Mouse (Mus musculus) MEL (cell line): ENCODE results near the gene Hps5. TPM values are rescaled to one million over a fixed set of nuclear protein-coding genes. Genes with fewer than 3 reads are reported as not detected.
A peak's percentile ranks its signal among the peaks of the same experiment; 100 is the strongest.

Experiments
- DNase-seq: peaks from one replicate; pipeline ENCODE4 v3.0.0; 2011; ENCODE audit warnings: low read depth, low spot score
- H3K27ac ChIP-seq: 2 replicates; pipeline ENCODE4 v1.5.1; 2012; ENCODE audit warnings: low read depth, mild to moderate bottlenecking, control low read depth, low read length, moderate library complexity; ENCODE audit not compliant: control insufficient read depth
- H3K27me3 ChIP-seq, 2 experiments: fragments of 150-350 bp in 1 of 2; sonication (generic) in 1 of 2; 2 replicates each; pipeline ENCODE4 v1.6.1; 2012; ENCODE audit warnings: low read length in 2 of 2, mild to moderate bottlenecking in 2 of 2, improper control_type of control experiment in 1 of 2, moderate library complexity in 1 of 2; ENCODE audit not compliant: insufficient read depth in 2 of 2, control insufficient read depth in 1 of 2
- H3K36me3 ChIP-seq, 2 experiments: 2 replicates each; pipeline ENCODE4 v1.6.1; 2012 to 2014; ENCODE audit warnings: low read length in 2 of 2, improper control_type of control experiment in 1 of 2, inconsistent platforms in 1 of 2, mild to moderate bottlenecking in 1 of 2; ENCODE audit not compliant: insufficient read depth in 2 of 2, control insufficient read depth in 1 of 2
- H3K4me1 ChIP-seq, 2 experiments: fragments of 150-350 bp in 1 of 2; sonication (generic) in 1 of 2; 2 replicates each; pipeline ENCODE4 v1.6.1; 2012; ENCODE audit warnings: low read length in 2 of 2, improper control_type of control experiment in 1 of 2, mild to moderate bottlenecking in 1 of 2; ENCODE audit not compliant: insufficient read depth in 2 of 2, control insufficient read depth in 1 of 2
- H3K4me3 ChIP-seq, 2 experiments: fragments of 150-350 bp in 1 of 2; sonication (generic) in 1 of 2; 2 replicates each; pipeline ENCODE4 v1.5.1; 2012; ENCODE audit warnings: low read depth in 2 of 2, low read length in 2 of 2, mild to moderate bottlenecking in 2 of 2, moderate library complexity in 2 of 2, control low read depth in 1 of 2, improper control_type of control experiment in 1 of 2; ENCODE audit not compliant: control insufficient read depth in 1 of 2, insufficient read depth in 1 of 2
- H3K79me2 ChIP-seq: 2 replicates; pipeline ENCODE4 v1.6.1; 2012; ENCODE audit warnings: mild to moderate bottlenecking, low read length, moderate library complexity; ENCODE audit not compliant: control insufficient read depth, poor library complexity, insufficient read depth
- H3K9ac ChIP-seq: 2 replicates; pipeline ENCODE4 v1.6.1; 2012; ENCODE audit warnings: low read depth, mild to moderate bottlenecking, control low read depth, low read length, moderate library complexity; ENCODE audit not compliant: control insufficient read depth, poor library complexity, severe bottlenecking
- H3K9me3 ChIP-seq: fragments of 150-350 bp; sonication (generic); replicated peaks from 2 replicates; pipeline ENCODE4 v1.6.1; 2012; ENCODE audit warnings: mild to moderate bottlenecking, low read length, improper control_type of control experiment, moderate library complexity; ENCODE audit not compliant: insufficient read depth
- CHD1 ChIP-seq: IDR thresholded peaks from 2 replicates; pipeline ENCODE4 v1.6.1; 2012; ENCODE audit warnings: low read depth, mild to moderate bottlenecking, inconsistent platforms, low read length, improper control_type of control experiment
- CTCF ChIP-seq, 3 experiments: IDR thresholded peaks in 2 of 3; conservative IDR thresholded peaks in 1 of 3; 2 replicates each; pipeline ENCODE4 v1.5.1; 2011 to 2012; ENCODE audit warnings: low read length in 3 of 3, low read depth in 2 of 3, mild to moderate bottlenecking in 2 of 3, improper control_type of control experiment in 1 of 3, inconsistent platforms in 1 of 3, mixed read lengths in 1 of 3, moderate library complexity in 1 of 3; ENCODE audit not compliant: control insufficient read depth in 1 of 3, insufficient read depth in 1 of 3, poor library complexity in 1 of 3, severe bottlenecking in 1 of 3
- MAFK ChIP-seq: IDR thresholded peaks from 2 replicates; pipeline ENCODE4 v1.6.1; 2011; ENCODE audit warnings: low read depth, mild to moderate bottlenecking, low read length, improper control_type of control experiment, borderline replicate concordance
- MYB ChIP-seq: IDR thresholded peaks from 2 replicates; pipeline ENCODE4 v1.6.1; 2011; ENCODE audit warnings: mild to moderate bottlenecking, low read depth, low read length, improper control_type of control experiment
- NELFE ChIP-seq: IDR thresholded peaks from 2 replicates; pipeline ENCODE4 v1.6.1; 2011; ENCODE audit warnings: low read depth, low read length, improper control_type of control experiment
- RAD21 ChIP-seq: IDR thresholded peaks from 2 replicates; pipeline ENCODE4 v1.6.1; 2011; ENCODE audit warnings: mild to moderate bottlenecking, low read depth, low read length, improper control_type of control experiment
- SIN3A ChIP-seq: IDR thresholded peaks from 2 replicates; pipeline ENCODE4 v1.6.1; 2012; ENCODE audit warnings: low read length, improper control_type of control experiment, inconsistent platforms
- SMC3 ChIP-seq: IDR thresholded peaks from 2 replicates; pipeline ENCODE4 v1.6.1; 2011; ENCODE audit warnings: low read depth, low read length, improper control_type of control experiment
- TBP ChIP-seq: IDR thresholded peaks from 2 replicates; pipeline ENCODE4 v1.8.0; 2011; ENCODE audit warnings: low read depth, low read length, improper control_type of control experiment
- TCF12 ChIP-seq: IDR thresholded peaks from 2 replicates; pipeline ENCODE4 v1.6.1; 2014; ENCODE audit warnings: low read depth, mild to moderate bottlenecking, inconsistent platforms, low read length, improper control_type of control experiment, moderate library complexity
- UBTF ChIP-seq: IDR thresholded peaks from 2 replicates; pipeline ENCODE4 v1.6.1; 2012; ENCODE audit warnings: low read depth, mild to moderate bottlenecking, inconsistent platforms, low read length, improper control_type of control experiment, moderate library complexity, borderline replicate concordance; ENCODE audit not compliant: insufficient read depth
- ZC3H11A ChIP-seq: IDR thresholded peaks from 2 replicates; pipeline ENCODE4 v1.6.1; 2012; ENCODE audit warnings: low read depth, mild to moderate bottlenecking, inconsistent platforms, low read length, improper control_type of control experiment
- ZMIZ1 ChIP-seq: IDR thresholded peaks from 2 replicates; pipeline ENCODE4 v1.6.1; 2012; ENCODE audit warnings: low read depth, mild to moderate bottlenecking, inconsistent platforms, low read length, improper control_type of control experiment, moderate library complexity
- polyA plus RNA-seq, 2 experiments: library from polyadenylated mRNA; stranded (reverse) in 1 of 2; unstranded in 1 of 2; fragments of >175 nt in 1 of 2; fragments of >200 nt in 1 of 2; gene quantifications; 2 replicates each; pipeline versions ENCODE4 v1.2.1 to v1.2.4; 2012; ENCODE audit warnings: low replicate concordance in 2 of 2, low read depth in 1 of 2; ENCODE audit not compliant: insufficient read length in 2 of 2, insufficient read depth in 1 of 2, missing spikeins in 1 of 2
- total RNA-seq: library from RNA; depleted of rRNA; stranded (reverse); fragments of 300-350 nt; gene quantifications from 2 replicates; pipeline ENCODE4 v1.2.3, GENCODE M21; 2012

The Hps5 gene
- total and polyA plus RNA-seq, 3 experiments, result 19.3 to 20.2 TPM; not detected in 1

DNA sequence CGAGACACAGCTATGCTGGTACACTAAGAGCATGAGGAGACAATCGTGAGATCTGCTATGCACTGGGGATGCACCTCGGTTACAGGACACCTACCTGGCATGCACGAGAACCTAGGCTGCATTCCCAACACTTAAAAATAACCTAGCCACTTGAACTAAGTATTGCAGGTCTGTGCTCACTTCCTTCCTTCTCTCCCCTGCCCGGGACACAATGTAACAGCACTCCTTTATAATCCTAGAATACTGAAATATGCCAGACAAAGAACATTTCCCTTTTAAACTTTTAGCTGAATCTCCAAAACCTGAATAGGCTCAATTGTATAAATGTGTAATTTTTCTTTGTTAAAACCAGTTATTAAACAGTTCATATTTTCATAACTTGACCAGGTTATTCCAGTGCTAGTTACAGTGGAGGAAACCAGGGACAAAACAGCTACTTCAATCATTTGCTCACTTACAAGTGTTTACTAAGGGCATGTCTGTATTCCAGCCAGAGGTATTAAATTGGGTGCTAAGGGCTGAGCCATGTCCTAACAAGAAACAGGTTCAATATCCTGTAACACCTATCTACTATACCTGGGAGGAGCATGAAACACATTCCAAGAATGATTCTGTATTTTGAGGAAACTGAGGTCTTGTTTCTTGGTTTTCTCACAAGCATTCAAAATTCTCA is 6.6 kb downstream of the Hps5 start:
- H3K9ac ChIP-seq, result no peak overlapping the region
- no peaks in the 10 kb centered on the region for H3K9me3 ChIP-seq
- TF ChIP-seq UBTF (no peak), ZMIZ1 (no peak), TCF12 (no peak), NELFE (no peak), SIN3A (no peak)
- no peak overlapping the region for H3K27ac ChIP-seq
- peaks cover 12% of the 10 kb centered on the region in 2 experiments for H3K36me3 ChIP-seq
- DNase-seq, result no peak
- H3K4me1 ChIP-seq, result peaks cover 4% of the 10 kb centered on the region in 2 experiments
- no peaks in the 10 kb centered on the region for H3K27me3 ChIP-seq
- no peak overlapping the region for H3K4me3 ChIP-seq
- H3K79me2 ChIP-seq, result peaks cover 9% of the 10 kb centered on the region

DNA sequence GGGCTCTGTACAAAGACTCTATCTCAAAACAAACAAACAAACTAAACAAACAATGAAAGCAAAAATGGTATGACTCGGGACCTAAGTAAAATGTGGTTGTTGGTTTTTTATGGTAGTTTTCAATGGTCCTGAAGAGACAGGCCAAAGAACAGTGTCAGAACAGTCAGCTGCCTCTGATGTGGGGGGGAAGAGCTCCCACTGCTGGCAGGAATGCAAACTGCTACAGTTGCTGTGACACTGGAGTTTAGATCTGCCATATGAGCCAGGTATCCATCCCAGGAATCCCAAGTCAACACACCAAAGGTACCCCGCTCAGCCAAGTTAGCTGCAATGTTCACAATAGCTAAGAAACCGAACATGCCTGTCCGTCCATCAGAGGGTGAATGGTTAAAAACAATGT is 25.2 kb downstream of the Hps5 start:
- Histone ChIP-seq H3K27me3 (no peaks in the 10 kb centered on the region), H3K9me3 (no peaks in the 10 kb centered on the region), H3K4me3 (no peak overlapping the region), H3K27ac (no peak overlapping the region), H3K36me3 (peaks cover 0 to 11% of the 10 kb centered on the region in 2 experiments; a peak in 2 of 4 replicates), H3K9ac (no peak overlapping the region), H3K79me2 (no peaks in the 10 kb centered on the region), H3K4me1 (no peaks in the 10 kb centered on the region)
- DNase-seq, result peak; percentile 70
- TF ChIP-seq MYB (no peak), SMC3 (peak; percentile 75), CTCF (IDR thresholded peaks at IDR 0.05 in 2 of 3, conservative IDR thresholded peaks at IDR 0.05 in 1 of 3; ENCODE audit: control insufficient read depth in 1 of 3, insufficient read depth in 1 of 3, low read depth in 2 of 3, low read length in 3 of 3, poor library complexity in 1 of 3, severe bottlenecking in 1 of 3) (peak; percentile 90 to 100 (median 91)), ZC3H11A (peak; percentile 63), RAD21 (peak; percentile 80), CHD1 (no peak)

DNA sequence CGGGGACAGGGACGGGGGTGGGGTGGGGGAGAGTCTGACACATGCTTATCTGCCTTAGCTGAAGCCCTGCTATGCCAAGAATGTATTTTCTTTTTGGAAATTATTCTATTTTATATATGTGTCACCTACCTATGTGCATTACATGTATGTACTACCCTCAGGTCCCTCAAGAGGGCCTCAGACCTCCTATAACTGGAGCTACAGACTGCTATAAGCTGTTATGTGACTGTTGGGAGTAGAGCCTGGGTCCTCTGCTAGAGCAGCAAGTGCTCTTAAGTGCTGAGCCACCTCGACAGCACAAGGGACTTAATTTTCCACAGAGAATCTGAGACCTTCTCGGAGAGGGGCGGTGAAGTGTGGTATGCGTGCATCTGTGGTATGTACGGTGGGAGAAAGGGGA is 27.4 kb downstream of the Hps5 start:
- DNase-seq, result peak; percentile 16
- Histone ChIP-seq H3K79me2 (no peaks in the 10 kb centered on the region), H3K27ac (no peak overlapping the region), H3K4me1 (no peaks in the 10 kb centered on the region), H3K4me3 (no peak overlapping the region), H3K9me3 (no peaks in the 10 kb centered on the region), H3K9ac (no peak overlapping the region), H3K36me3 (peaks cover 0 to 14% of the 10 kb centered on the region in 2 experiments; a peak in 2 of 4 replicates), H3K27me3 (no peaks in the 10 kb centered on the region)
- no peak for TF ChIP-seq ZC3H11A
- TF ChIP-seq TBP, result no peak
- TF ChIP-seq CTCF (IDR thresholded peaks at IDR 0.05 in 2 of 3, conservative IDR thresholded peaks at IDR 0.05 in 1 of 3; ENCODE audit: control insufficient read depth in 1 of 3, insufficient read depth in 1 of 3, low read depth in 2 of 3, low read length in 3 of 3, poor library complexity in 1 of 3, severe bottlenecking in 1 of 3), result peak in 1 of 3 experiments; percentile 16; a peak in 1 of 6 replicates
- TF ChIP-seq MAFK, result no peak
